Mouse (Mus musculus) bone marrow macrophage, adult 2 months (primary cell): ENCODE measurements around the gene Ifit2. TPM values are rescaled to one million over a fixed set of nuclear protein-coding genes. Genes with fewer than 3 reads are reported as not detected.
A peak's percentile ranks its signal among the peaks of the same experiment; 100 is the strongest.

Experiments
- H3K27ac ChIP-seq: 2 replicates; pipeline ENCODE4 v1.5.1; 2012; ENCODE audit warnings: low read depth, low read length; ENCODE audit not compliant: insufficient read depth
- H3K4me1 ChIP-seq: 2 replicates; pipeline ENCODE4 v1.6.1; 2012; ENCODE audit warnings: low read length; ENCODE audit not compliant: control insufficient read depth, insufficient read depth
- H3K4me3 ChIP-seq: 2 replicates; pipeline ENCODE4 v1.5.1; 2012; ENCODE audit warnings: mild to moderate bottlenecking, low read length, moderate library complexity; ENCODE audit not compliant: insufficient read depth
- CTCF ChIP-seq: IDR thresholded peaks from 2 replicates; pipeline ENCODE4 v1.5.1; 2012; ENCODE audit warnings: low read depth, mild to moderate bottlenecking, low read length, moderate library complexity
- POLR2A ChIP-seq: IDR thresholded peaks from 2 replicates; pipeline ENCODE4 v1.6.1; 2012; ENCODE audit warnings: mild to moderate bottlenecking, low read depth, low read length, borderline replicate concordance
- polyA plus RNA-seq: library from polyadenylated mRNA; stranded (reverse); fragments of >200 nt; gene quantifications from 2 replicates; pipeline ENCODE4 v1.2.4, GENCODE M21; 2012; ENCODE audit not compliant: missing spikeins, insufficient read depth, insufficient read length

The Ifit2 gene
- polyA plus RNA-seq, 1 experiment: 46.3 TPM

DNA sequence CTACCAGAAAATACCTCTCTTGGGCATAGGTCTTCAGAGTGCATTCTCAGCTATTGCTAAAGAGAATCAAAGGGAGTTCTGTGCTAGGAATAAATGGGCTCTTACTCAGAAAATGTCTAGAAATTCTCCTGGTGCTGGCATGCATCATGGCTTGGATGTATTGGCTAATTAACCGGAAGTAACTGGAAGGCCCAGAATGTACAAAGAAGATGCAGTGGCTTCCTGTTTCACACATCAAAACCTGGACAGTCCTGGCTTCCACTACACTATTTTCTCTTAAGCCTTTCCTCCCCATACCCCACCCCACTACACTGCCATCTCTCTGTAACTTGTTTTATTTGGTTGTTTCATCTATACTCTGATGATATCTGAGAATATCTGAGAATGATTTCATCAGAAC lies 11.1 kb upstream of the Ifit2 start:
- TF ChIP-seq CTCF: no peak
- TF ChIP-seq POLR2A: no peak
- no peak overlapping the region for H3K4me3 ChIP-seq
- H3K4me1 ChIP-seq: peaks cover 3% of the 10 kb centered on the region; the same call in 1 of the 2 replicates
- H3K27ac ChIP-seq: no peak overlapping the region

DNA sequence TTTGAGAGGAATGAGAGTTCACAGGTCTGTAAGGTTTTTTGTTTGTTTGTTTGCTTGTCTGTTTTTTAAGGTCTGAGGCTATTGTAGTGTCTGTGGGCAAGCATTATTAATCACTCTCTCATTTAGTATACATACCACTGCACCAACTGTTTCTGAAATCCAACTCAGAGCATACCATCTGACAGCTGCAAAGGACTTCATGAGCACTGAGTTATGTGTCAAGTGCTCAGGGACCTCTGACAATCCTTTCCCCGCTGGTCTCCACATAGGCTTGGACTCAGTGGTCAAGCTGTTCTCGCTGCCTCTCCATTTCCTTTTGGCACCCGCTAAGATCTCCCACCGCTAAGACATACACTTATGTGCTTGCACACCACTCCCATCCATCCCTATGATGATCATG lies 4.3 kb upstream of the Ifit2 start:
- Histone ChIP-seq H3K4me1 (peaks cover 7% of the 10 kb centered on the region; the same call in 1 of the 2 replicates), H3K27ac (no peak overlapping the region), H3K4me3 (no peak overlapping the region)
- TF ChIP-seq POLR2A: no peak
- no peak for TF ChIP-seq CTCF

DNA sequence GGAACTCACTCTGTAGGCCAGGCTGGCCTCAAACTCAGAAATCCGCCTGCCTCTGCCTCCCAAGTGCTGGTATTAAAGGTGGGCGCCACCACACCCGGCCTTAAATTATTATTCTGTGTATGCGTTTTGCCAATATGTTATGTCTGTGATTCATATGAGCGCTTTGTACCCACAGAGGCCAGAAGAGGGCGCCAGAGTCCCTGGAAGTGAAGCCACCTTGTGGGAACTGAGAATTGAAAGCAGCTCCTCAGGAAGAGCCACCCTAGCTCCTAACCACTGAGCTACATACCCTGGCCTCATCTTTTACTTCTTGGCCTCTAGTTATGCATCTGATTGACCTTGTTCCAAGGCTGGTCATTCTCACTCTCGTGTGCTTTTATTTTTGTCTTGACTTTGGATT lies 2.5 kb upstream of the Ifit2 start:
- peaks cover 16% of the 10 kb centered on the region for H3K4me1 ChIP-seq
- no peak overlapping the region for H3K4me3 ChIP-seq
- H3K27ac ChIP-seq: no peak overlapping the region
- peak; percentile 83 for TF ChIP-seq CTCF
- no peak for TF ChIP-seq POLR2A

DNA sequence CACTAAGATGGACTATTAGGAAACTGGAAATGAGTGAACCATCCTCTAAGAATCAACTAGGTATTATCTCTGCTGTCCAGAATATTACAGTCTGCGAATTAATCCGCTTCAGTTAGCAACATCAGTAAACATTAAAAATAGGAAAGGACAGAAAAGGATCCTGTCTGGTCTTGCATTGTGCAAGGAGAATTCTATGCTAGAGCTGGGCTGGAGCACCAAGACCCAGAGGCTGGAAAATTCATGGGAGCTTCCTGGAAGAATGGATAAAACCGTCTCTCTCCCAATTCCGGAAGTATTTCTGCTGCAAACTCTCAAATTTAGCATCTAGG lies 325 bp upstream of the Ifit2 start:
- H3K4me1 ChIP-seq: peaks cover 20% of the 10 kb centered on the region
- no peak overlapping the region for H3K27ac ChIP-seq
- H3K4me3 ChIP-seq: peak overlapping the region; percentile 14; the same call in 1 of the 2 replicates
- TF ChIP-seq POLR2A: no peak
- no peak for TF ChIP-seq CTCF

DNA sequence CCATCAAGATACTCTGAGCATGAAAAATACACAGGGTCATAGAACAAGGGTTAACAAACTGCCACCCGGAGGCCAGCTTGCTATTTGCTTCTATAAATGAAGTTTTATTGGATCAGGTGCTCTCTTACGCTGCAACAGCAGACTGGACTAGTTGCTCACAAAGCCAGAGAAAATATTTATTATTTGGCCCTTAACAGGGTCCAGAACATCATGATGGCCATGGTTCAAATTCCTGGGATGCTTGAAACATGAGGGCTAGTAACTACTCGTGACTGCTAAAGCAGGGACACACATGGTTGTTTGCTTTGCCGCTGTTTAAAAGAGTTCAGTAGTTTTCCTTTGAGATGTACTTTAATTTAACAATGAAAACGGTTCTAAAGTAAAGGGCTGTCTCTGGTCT lies 1.5 kb downstream of the Ifit2 start:
- H3K27ac ChIP-seq: no peak overlapping the region
- peaks cover 20% of the 10 kb centered on the region for H3K4me1 ChIP-seq
- H3K4me3 ChIP-seq: no peak overlapping the region
- TF ChIP-seq CTCF (no peak), POLR2A (no peak)

DNA sequence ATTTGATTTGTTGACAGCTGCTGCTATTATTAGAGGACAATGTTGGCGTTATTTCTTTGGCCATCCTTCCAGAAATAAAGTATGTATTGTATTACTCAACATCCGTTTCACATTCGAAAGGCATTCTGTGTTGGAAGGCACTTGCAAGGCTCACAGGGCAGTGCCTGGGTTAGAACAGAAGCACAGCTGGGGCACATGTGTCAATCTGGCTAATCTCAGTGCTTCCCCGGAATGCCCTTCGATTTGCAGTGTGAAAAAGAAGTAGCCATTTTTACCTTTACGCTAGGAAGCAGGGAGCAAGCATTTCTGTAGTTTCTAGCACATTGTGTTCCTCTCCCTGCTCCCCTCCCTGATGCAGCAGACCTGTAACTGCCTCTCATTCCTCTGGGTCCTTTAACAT lies 2.5 kb downstream of the Ifit2 start:
- TF ChIP-seq CTCF: no peak
- TF ChIP-seq POLR2A: no peak
- Histone ChIP-seq H3K27ac (peak overlapping the region; percentile 61), H3K4me1 (peaks cover 20% of the 10 kb centered on the region), H3K4me3 (peak overlapping the region; percentile 4; the same call in 1 of the 2 replicates)

DNA sequence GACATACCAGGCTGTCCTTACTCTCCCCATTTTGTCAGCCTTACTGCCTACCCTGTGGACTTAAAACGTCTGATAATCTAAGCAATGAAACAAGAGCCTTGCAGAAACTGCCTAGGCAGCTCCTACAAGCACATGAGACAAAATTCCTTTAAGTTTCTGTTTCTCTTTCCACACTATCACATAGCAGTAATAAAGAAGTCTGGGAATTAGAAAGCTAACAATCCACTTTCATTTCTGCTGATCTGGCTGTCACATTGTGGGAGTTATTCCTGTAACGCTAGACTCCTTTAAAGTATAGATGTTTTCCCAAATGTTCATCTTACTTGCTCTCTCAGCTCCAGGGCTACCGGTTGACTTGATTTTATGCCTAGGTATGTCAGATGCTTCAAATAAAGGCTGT lies 3.0 kb downstream of the Ifit2 start:
- Histone ChIP-seq H3K4me1 (peaks cover 20% of the 10 kb centered on the region), H3K4me3 (peak overlapping the region; percentile 4; the same call in 1 of the 2 replicates), H3K27ac (peak overlapping the region; percentile 61)
- no peak for TF ChIP-seq CTCF
- TF ChIP-seq POLR2A: no peak

DNA sequence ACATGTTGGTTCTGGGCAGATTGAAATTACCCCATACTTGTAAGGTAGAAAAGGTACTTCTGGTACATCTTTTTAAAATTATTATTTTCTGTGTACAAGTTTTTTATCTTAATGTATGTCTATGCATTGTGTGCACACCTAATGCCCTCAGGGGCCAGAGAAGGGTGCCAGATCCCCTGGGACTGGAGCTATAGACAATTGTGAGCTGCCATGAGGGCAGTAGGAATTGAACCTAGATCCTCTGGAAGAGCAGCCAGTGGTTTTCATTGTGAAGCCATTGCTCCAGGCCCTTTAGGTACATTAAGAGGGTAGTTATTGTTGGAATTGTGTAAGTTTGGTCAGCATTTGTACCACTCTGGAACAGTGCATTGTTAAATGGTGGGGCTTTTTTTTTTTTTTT lies 3.6 kb downstream of the Ifit2 start:
- peaks cover 20% of the 10 kb centered on the region for H3K4me1 ChIP-seq
- TF ChIP-seq POLR2A (no peak), CTCF (no peak)
- no peak overlapping the region for H3K27ac ChIP-seq
- no peak overlapping the region for H3K4me3 ChIP-seq

DNA sequence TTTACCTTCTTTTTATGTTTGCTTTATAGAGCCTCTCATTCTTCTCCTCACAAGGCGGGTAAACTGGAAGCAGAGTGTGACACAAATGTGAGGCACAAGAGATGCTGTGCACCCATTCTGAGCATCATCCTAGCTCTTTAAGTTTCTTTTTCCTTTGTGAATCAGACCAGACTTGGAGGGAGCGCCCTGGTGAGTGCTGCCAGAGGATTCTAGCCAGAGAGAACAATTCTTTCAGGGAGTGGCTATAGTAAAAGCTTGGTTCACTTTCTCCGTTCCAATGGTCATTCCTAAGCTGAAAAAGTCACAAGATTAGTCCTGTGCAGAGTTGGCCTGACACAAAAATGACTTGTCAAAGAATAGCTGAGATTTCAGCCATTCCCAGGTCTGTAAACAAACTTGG lies 6.1 kb downstream of the Ifit2 start:
- peaks cover 15% of the 10 kb centered on the region for H3K4me1 ChIP-seq
- no peak overlapping the region for H3K4me3 ChIP-seq
- no peak overlapping the region for H3K27ac ChIP-seq
- no peak for TF ChIP-seq CTCF
- TF ChIP-seq POLR2A: no peak

DNA sequence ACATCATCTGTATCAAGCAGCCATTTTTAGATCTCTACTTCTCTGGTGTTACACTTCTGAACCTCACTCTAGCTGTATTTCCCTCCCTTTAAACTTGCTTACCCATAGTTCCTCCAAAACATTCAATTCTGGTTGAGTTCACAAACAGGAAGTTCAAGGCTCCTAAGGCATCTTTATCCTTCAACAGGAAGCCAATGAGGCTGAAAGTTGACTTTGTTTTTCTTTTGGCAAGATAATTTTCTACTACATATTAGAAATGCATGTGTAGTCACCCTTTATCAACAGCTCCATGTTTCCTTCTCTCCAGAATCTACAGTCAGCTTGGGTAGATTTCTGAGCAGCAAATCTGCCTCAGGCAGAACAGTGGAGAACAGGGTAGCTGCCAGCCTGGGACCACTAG lies 12.1 kb downstream of the Ifit2 start:
- peaks cover 3% of the 10 kb centered on the region for H3K4me1 ChIP-seq
- TF ChIP-seq POLR2A: no peak
- TF ChIP-seq CTCF: no peak
- no peak overlapping the region for H3K4me3 ChIP-seq
- H3K27ac ChIP-seq: no peak overlapping the region
